ENCODE assay signal across 27 mouse cellular contexts in genomic region chr3:50901321-50901720, GRCm38 (mm10).
DNase-seq lines count a peak whose midpoint lies in the region; ATAC-seq and TF ChIP-seq lines count a peak whose summit lies in the region.
"Had no signal": no experiment of that assay in that cellular context is flagged by ENCODE, and none has a peak within 500 bp of the region (broad histone marks: within the 10 kb centered on the region; RNA-seq: fewer than 3 reads in every experiment).

No protein-coding gene starts in this region.

- H3K27me3 ChIP-seq in kidney, adult 2 months (replicated peaks; ENCODE audit: control insufficient read depth, insufficient read depth, low read length) = no peaks in the 10 kb centered on the region
- H3K27me3 ChIP-seq in kidney, embryonic 15.5 days = no peaks in the 10 kb centered on the region
- H3K27me3 ChIP-seq: embryonic facial prominence, embryonic 13.5 days; forebrain, embryonic 12.5 days; forebrain, embryonic 15.5 days; heart, embryonic 12.5 days; heart, embryonic 15.5 days; hindbrain, embryonic 13.5 days had no signal

- ATAC-seq in kidney, embryonic 15.5 days (replicated peaks; ENCODE audit: low FRiP score) = no peak
- no peak for ATAC-seq in monocyte, adult 5-6 weeks (replicated peaks; ENCODE audit: insufficient number of reproducible peaks, low FRiP score, low TSS enrichment, poor library complexity, severe bottlenecking)
- ATAC-seq: CD4-positive, CD25-positive, alpha-beta regulatory T cell, adult 4 months; forebrain, embryonic 15.5 days had no signal

- H3K4me3 ChIP-seq in kidney, adult 2 months (ENCODE audit: insufficient read depth, low read depth, low read length) = peak overlapping the region; percentile 6; the same call in 1 of the 2 replicates
- no peak overlapping the region for H3K4me3 ChIP-seq in kidney, embryonic 15.5 days (replicated peaks)
- H3K4me3 ChIP-seq: embryonic facial prominence, embryonic 10.5 days; embryonic facial prominence, embryonic 13.5 days; erythroblast, embryonic 14.5 days; forebrain, embryonic 12.5 days; forebrain, embryonic 15.5 days; heart, embryonic 12.5 days; heart, embryonic 15.5 days; hindbrain, embryonic 10.5 days; hindbrain, embryonic 13.5 days had no signal

- no peak overlapping the region for H3K4me2 ChIP-seq in kidney, embryonic 15.5 days
- H3K4me2 ChIP-seq: embryonic facial prominence, embryonic 13.5 days; forebrain, embryonic 12.5 days; forebrain, embryonic 15.5 days; heart, embryonic 12.5 days; heart, embryonic 15.5 days; hindbrain, embryonic 13.5 days had no signal

- no peak overlapping the region for H3K9ac ChIP-seq in kidney, embryonic 15.5 days
- H3K9ac ChIP-seq: embryonic facial prominence, embryonic 13.5 days; forebrain, embryonic 12.5 days; forebrain, embryonic 15.5 days; heart, embryonic 12.5 days; heart, embryonic 15.5 days; hindbrain, embryonic 13.5 days had no signal

- H3K4me1 ChIP-seq in kidney, adult 2 months (ENCODE audit: control insufficient read depth, insufficient read depth, low read length) = peaks cover 4% of the 10 kb centered on the region; the same call in 1 of the 2 replicates
- H3K4me1 ChIP-seq in kidney, embryonic 15.5 days = peaks cover 22% of the 10 kb centered on the region

- no peaks in the 10 kb centered on the region for H3K9me3 ChIP-seq in kidney, embryonic 15.5 days (replicated peaks)
- H3K9me3 ChIP-seq: embryonic facial prominence, embryonic 10.5 days; embryonic facial prominence, embryonic 13.5 days; forebrain, embryonic 12.5 days; forebrain, embryonic 15.5 days; heart, embryonic 12.5 days; heart, embryonic 15.5 days; hindbrain, embryonic 13.5 days had no signal

- 63% methylated on average over 10 of the region's 10 CpGs for WGBS in kidney, adult 2 months
- WGBS in kidney, embryonic 15.5 days = 81% methylated on average over 10 of the region's 10 CpGs

- H3K27ac ChIP-seq in kidney, adult 2 months (ENCODE audit: insufficient read depth, low read depth, low read length) = peak overlapping the region; percentile 42
- H3K27ac ChIP-seq in kidney, embryonic 15.5 days = no peak overlapping the region
- H3K27ac ChIP-seq: embryonic facial prominence, embryonic 10.5 days; embryonic facial prominence, embryonic 13.5 days; forebrain, embryonic 12.5 days; forebrain, embryonic 15.5 days; heart, embryonic 15.5 days; hindbrain, embryonic 10.5 days; hindbrain, embryonic 13.5 days had no signal

- DNase-seq in kidney, adult 2 months = peak; percentile 85
- DNase-seq in kidney, adult 9 months = peak; percentile 87
- peak; percentile 42 for DNase-seq in kidney, postnatal 14 days
- no peak for DNase-seq in thymus, postnatal 14 days
- DNase-seq: adrenal gland, adult 2 months; adrenal gland, postnatal 14 days; cerebellum, adult 11 months; cerebellum, adult 2 months; cerebellum, adult 9-11 months; cerebellum, postnatal 25 days; embryo, embryonic 11 days; gastrocnemius, postnatal 25 days; heart, adult 18-20 months; heart, postnatal 10 days; heart, postnatal 36 days had no signal

- H3K36me3 ChIP-seq in kidney, adult 2 months (ENCODE audit: control insufficient read depth, insufficient read depth, low read length) = no peaks in the 10 kb centered on the region
- H3K36me3 ChIP-seq in kidney, embryonic 15.5 days = no peaks in the 10 kb centered on the region
- H3K36me3 ChIP-seq: embryonic facial prominence, embryonic 10.5 days; embryonic facial prominence, embryonic 13.5 days; forebrain, embryonic 12.5 days; forebrain, embryonic 15.5 days; heart, embryonic 12.5 days; heart, embryonic 15.5 days; hindbrain, embryonic 10.5 days; hindbrain, embryonic 13.5 days had no signal

- no peak for TF ChIP-seq POLR2A in kidney, adult 2 months (IDR thresholded peaks at IDR 0.05; ENCODE audit: low read depth, low read length)

- no peak for TF ChIP-seq CTCF in kidney, adult 2 months (conservative IDR thresholded peaks at IDR 0.05; ENCODE audit: insufficient read depth, insufficient read length, low read depth, low read length)
